17 mouse cellular contexts compared by ENCODE assay signal in genomic region chr12:30023491-30023890, GRCm38 (mm10).
DNase-seq lines count a peak whose midpoint lies in the region; ATAC-seq and TF ChIP-seq lines count a peak whose summit lies in the region.
"Had no signal": no experiment of that assay in that cellular context is flagged by ENCODE, and none has a peak within 500 bp of the region (broad histone marks: within the 10 kb centered on the region; RNA-seq: fewer than 3 reads in every experiment).

No protein-coding gene starts in this region.

- no peaks in the 10 kb centered on the region for H3K9me3 ChIP-seq in lung, postnatal 0 days (ENCODE audit: low read length)
- H3K9me3 ChIP-seq: embryonic facial prominence, embryonic 13.5 days; forebrain, embryonic 10.5 days; midbrain, embryonic 10.5 days; stomach, embryonic 15.5 days had no signal

- H3K27ac ChIP-seq in lung, postnatal 0 days (ENCODE audit: low read length): no peak overlapping the region
- H3K27ac ChIP-seq: embryonic facial prominence, embryonic 13.5 days; forebrain, embryonic 10.5 days; stomach, embryonic 15.5 days had no signal

- 30% methylated on average over 3 of the region's 3 CpGs for WGBS in lung, postnatal 0 days

- no peaks in the 10 kb centered on the region; the same call in 1 of the 2 replicates for H3K36me3 ChIP-seq in lung, postnatal 0 days (ENCODE audit: insufficient read depth, low read length)
- H3K36me3 ChIP-seq: stomach, embryonic 15.5 days had no signal

- DNase-seq in adrenal gland, adult (ENCODE audit: inconsistent age in 2 of 2, low spot score in 1 of 2): peak; percentile 44 to 76
- DNase-seq in adrenal gland, adult 8-10 months: no peak
- DNase-seq in heart, adult 18-20 months: peak; percentile 35 to 47
- no peak for DNase-seq in heart, postnatal 36 days
- DNase-seq in lung, postnatal 0 days (ENCODE audit: low spot score): peak; percentile 54
- no peak for DNase-seq in lung, postnatal 10 days
- DNase-seq in skeletal muscle tissue, adult 2 months (ENCODE audit: low read depth, low spot score): peak; percentile 41
- DNase-seq in thymus, postnatal 14 days: no peak
- DNase-seq: cerebellum, postnatal 10 days; spleen, adult 18-20 months had no signal

- no peak overlapping the region for H3K9ac ChIP-seq in lung, postnatal 0 days (replicated peaks; ENCODE audit: low read depth)
- H3K9ac ChIP-seq: embryonic facial prominence, embryonic 13.5 days; stomach, embryonic 15.5 days had no signal

- no peak for TF ChIP-seq EP300 in lung, postnatal 0 days (IDR thresholded peaks at IDR 0.05)

- no peak for ATAC-seq in lung, postnatal 0 days
- ATAC-seq: hindbrain, embryonic 16.5 days had no signal

- no peaks in the 10 kb centered on the region for H3K27me3 ChIP-seq in lung, postnatal 0 days (replicated peaks; ENCODE audit: insufficient read depth, low read length)
- H3K27me3 ChIP-seq: CH12.LX; embryonic facial prominence, embryonic 13.5 days; stomach, embryonic 15.5 days had no signal

- no peak overlapping the region for H3K4me2 ChIP-seq in lung, postnatal 0 days (replicated peaks; ENCODE audit: low read depth, low read length)
- H3K4me2 ChIP-seq: embryonic facial prominence, embryonic 13.5 days; liver, embryonic 11.5 days; stomach, embryonic 15.5 days had no signal

- intact Hi-C loops in heart, postnatal 36 days (cut with DNase I): loop anchor here (10.0 kb wide), 1 partner anchor 319 kb away; no protein-coding TSS in a partner anchor

- no peaks in the 10 kb centered on the region for H3K4me1 ChIP-seq in lung, postnatal 0 days (ENCODE audit: insufficient read depth, low read depth, low read length)
- H3K4me1 ChIP-seq: stomach, embryonic 15.5 days had no signal

- no peak overlapping the region for H3K4me3 ChIP-seq in lung, postnatal 0 days (ENCODE audit: low read depth, low read length)
- H3K4me3 ChIP-seq: embryonic facial prominence, embryonic 13.5 days; forebrain, embryonic 10.5 days; midbrain, embryonic 10.5 days; stomach, embryonic 15.5 days had no signal

- no peak for TF ChIP-seq CTCF in lung, postnatal 0 days (IDR thresholded peaks at IDR 0.05)

Comparison
In these comparisons a context has a peak if more than half of its experiments do, and no peak if none do; other contexts are left out.
1. DNase-seq: peak in adrenal gland, adult (2 of 2), heart, adult 18-20 months (2 of 2), lung, postnatal 0 days (single experiment) and skeletal muscle tissue, adult 2 months (single experiment); none in adrenal gland, adult 8-10 months (single experiment), heart, postnatal 36 days (0 of 2), lung, postnatal 10 days (single experiment) and thymus, postnatal 14 days (single experiment).